Mouse (Mus musculus) heart, postnatal 36 days (tissue): Measurements from ENCODE around the gene Phactr2. TPM values are rescaled to one million over a fixed set of nuclear protein-coding genes. Genes with fewer than 3 reads are reported as not detected.
A peak's percentile ranks its signal among the peaks of the same experiment; 100 is the strongest.

ENCODE experiments used
- DNase-seq, 2 experiments: peaks; one replicate each; pipeline ENCODE4 v3.0.0; 2021 to 2022
- intact Hi-C: fragments of 180-260 bp; cut with DNase I; formaldehyde crosslinking; loops from one replicate; pipeline ENCODE4 v1.15.1; 2025
- total RNA-seq, 2 experiments: library from RNA; stranded (reverse); gene quantifications; 2 replicates each; pipeline ENCODE4 v1.2.3; 2021

Phactr2 gene
- total RNA-seq, 2 experiments from 2014 or later: 45.6 to 45.8 TPM

- intact Hi-C loops: no loop called here
- DNase-seq: no peak
Observed at GRCm38 (mm10) chr10:13335814-13336213, 138.4 kb downstream of the Phactr2 start.

GRCm38 (mm10) chr10:13335347-13335746, 138.9 kb downstream of the Phactr2 start:
- intact Hi-C loops: no loop called here
- no peak for DNase-seq

- intact Hi-C loops: no loop called here
- DNase-seq: no peak
Observed at GRCm38 (mm10) chr10:13333781-13334180, 140.4 kb downstream of the Phactr2 start.

- no peak for DNase-seq
- intact Hi-C loops: no loop called here
Observed at GRCm38 (mm10) chr10:13332985-13333384, 141.2 kb downstream of the Phactr2 start.

GRCm38 (mm10) chr10:13331405-13332032, 142.7 kb downstream of the Phactr2 start:
- DNase-seq: no peak
- intact Hi-C loops: no loop called here

GRCm38 (mm10) chr10:13328602-13329001, 145.6 kb downstream of the Phactr2 start:
- intact Hi-C loops: loop anchor here (10.0 kb wide), 1 partner anchor 314 kb away; no protein-coding TSS in a partner anchor
- no peak for DNase-seq

- DNase-seq: peak in 1 of 2 experiments; percentile 26
- intact Hi-C loops: loop anchor here (10.0 kb wide), 1 partner anchor 312 kb away; no protein-coding TSS in a partner anchor
Observed at GRCm38 (mm10) chr10:13326149-13326873, 147.9 kb downstream of the Phactr2 start.

GRCm38 (mm10) chr10:13323806-13324411, 150.3 kb downstream of the Phactr2 start:
- DNase-seq: peak; percentile 75 to 80
- intact Hi-C loops: loop anchor here (2.0 to 10.0 kb wide), 4 partner anchors 23 to 309 kb away; no protein-coding TSS in a partner anchor

GRCm38 (mm10) chr10:13323139-13323805, 150.9 kb downstream of the Phactr2 start:
- DNase-seq: peak in 1 of 2 experiments; percentile 45
- intact Hi-C loops: loop anchor here (5.0 to 10.0 kb wide), 2 partner anchors 66 to 308 kb away; no protein-coding TSS in a partner anchor

- intact Hi-C loops: no loop called here
- DNase-seq: no peak
Observed at GRCm38 (mm10) chr10:13314999-13315398, 159.2 kb downstream of the Phactr2 start.

- no peak for DNase-seq
- intact Hi-C loops: no loop called here
Observed at GRCm38 (mm10) chr10:13312576-13312975, 161.6 kb downstream of the Phactr2 start.

- DNase-seq: no peak
- intact Hi-C loops: no loop called here
Observed at GRCm38 (mm10) chr10:13311612-13312011, 162.6 kb downstream of the Phactr2 start.

GRCm38 (mm10) chr10:13310075-13310474, 164.1 kb downstream of the Phactr2 start:
- no peak for DNase-seq
- intact Hi-C loops: no loop called here

- DNase-seq: no peak
- intact Hi-C loops: no loop called here
Observed at GRCm38 (mm10) chr10:13304641-13305241, 169.5 kb downstream of the Phactr2 start.

GRCm38 (mm10) chr10:13303271-13304265, 170.6 kb downstream of the Phactr2 start:
- intact Hi-C loops: no loop called here

GRCm38 (mm10) chr10:13300601-13301000, 173.6 kb downstream of the Phactr2 start:
- intact Hi-C loops: loop anchor here (2.0 kb wide), 1 partner anchor 24 kb away; no protein-coding TSS in a partner anchor
- no peak for DNase-seq

More at GRCm38 (mm10) chr10:13303271-13304265, 170.6 kb downstream of the Phactr2 start:
- DNase-seq: no peak

- peak in 1 of 2 experiments; percentile 24 for DNase-seq
Observed at GRCm38 (mm10) chr10:13300196-13300595, 174.0 kb downstream of the Phactr2 start.

GRCm38 (mm10) chr10:13294886-13295285, 179.3 kb downstream of the Phactr2 start:
- no peak for DNase-seq
- intact Hi-C loops: loop anchor here (10.0 kb wide), 1 partner anchor 570 kb away; the partner anchor contains the start of gene Aig1

More at GRCm38 (mm10) chr10:13300196-13300595, 174.0 kb downstream of the Phactr2 start:
- intact Hi-C loops: loop anchor here (2.0 kb wide), 1 partner anchor 25 kb away; no protein-coding TSS in a partner anchor

GRCm38 (mm10) chr10:13292026-13292425, 182.2 kb downstream of the Phactr2 start:
- intact Hi-C loops: loop anchor here (10.0 kb wide), 1 partner anchor 573 kb away; the partner anchor contains the start of gene Aig1
- DNase-seq: no peak
